Mouse (Mus musculus): Measurements from ENCODE around the gene Clcf1. TPM values are rescaled to one million over a fixed set of nuclear protein-coding genes. Genes with fewer than 3 reads are reported as not detected.
A peak's percentile ranks its signal among the peaks of the same experiment; 100 is the strongest.

Gene Clcf1
- polyA plus RNA-seq, 1 experiment from 2014 or later: 0.49 TPM

DNA sequence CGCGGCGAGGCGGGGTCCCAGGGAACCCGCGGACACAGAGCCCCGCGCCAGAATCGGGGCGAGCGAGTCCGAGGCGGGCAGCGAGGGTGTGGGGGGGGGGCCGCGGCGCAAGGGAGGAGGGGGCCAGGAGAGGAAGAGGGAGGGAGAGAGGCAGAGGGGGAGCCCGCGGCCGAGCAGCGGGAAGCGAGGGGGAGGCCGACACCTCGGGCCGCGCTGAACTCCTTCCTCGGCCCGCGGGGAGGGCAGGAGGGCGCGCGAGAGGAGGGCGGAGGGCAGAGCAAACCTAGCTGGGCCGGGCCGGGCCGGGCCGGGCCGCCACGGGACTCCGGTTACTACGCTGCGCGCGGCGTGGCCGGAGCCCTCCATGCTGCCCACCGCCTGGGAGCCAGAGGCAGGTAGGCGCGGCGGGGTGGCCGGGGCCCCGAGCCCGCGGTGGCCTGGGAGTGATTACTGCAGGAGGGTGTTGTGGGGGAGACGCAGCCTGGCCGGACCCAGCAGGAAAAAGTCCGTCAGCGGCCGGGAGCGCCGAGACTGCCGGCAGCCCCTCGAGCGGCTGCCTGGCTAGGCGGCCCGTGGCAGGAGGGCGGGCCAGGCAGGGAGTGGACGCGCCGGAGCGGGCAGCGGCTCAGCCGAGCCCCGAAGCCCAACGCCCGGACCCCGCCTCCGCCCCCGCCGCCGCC, 873 bp downstream of the Clcf1 start:
- H3K9ac ChIP-seq (replicated peaks; ENCODE audit: low read depth, low read length): peak overlapping the region; percentile 30
- under 1% methylated on average over 39 of the region's 81 CpGs for WGBS
- peak overlapping the region; percentile 54 for H3K4me3 ChIP-seq (replicated peaks; ENCODE audit: low read length)
- H3K4me2 ChIP-seq (ENCODE audit: low read length): peak overlapping the region; percentile 96
- no peak overlapping the region for H3K27ac ChIP-seq (ENCODE audit: low read length)
- no peaks in the 10 kb centered on the region for H3K9me3 ChIP-seq (ENCODE audit: control insufficient read depth, low read length)
- peak; percentile 34; the same call in 1 of the 2 replicates for ATAC-seq
- H3K4me1 ChIP-seq (replicated peaks; ENCODE audit: control insufficient read depth, insufficient read depth, low read length): peaks cover 20% of the 10 kb centered on the region
- no peaks in the 10 kb centered on the region for H3K36me3 ChIP-seq (ENCODE audit: control insufficient read depth, insufficient read depth)
- H3K27me3 ChIP-seq (replicated peaks; ENCODE audit: control insufficient read depth, insufficient read depth, low read length): peaks cover 20% of the 10 kb centered on the region

DNA sequence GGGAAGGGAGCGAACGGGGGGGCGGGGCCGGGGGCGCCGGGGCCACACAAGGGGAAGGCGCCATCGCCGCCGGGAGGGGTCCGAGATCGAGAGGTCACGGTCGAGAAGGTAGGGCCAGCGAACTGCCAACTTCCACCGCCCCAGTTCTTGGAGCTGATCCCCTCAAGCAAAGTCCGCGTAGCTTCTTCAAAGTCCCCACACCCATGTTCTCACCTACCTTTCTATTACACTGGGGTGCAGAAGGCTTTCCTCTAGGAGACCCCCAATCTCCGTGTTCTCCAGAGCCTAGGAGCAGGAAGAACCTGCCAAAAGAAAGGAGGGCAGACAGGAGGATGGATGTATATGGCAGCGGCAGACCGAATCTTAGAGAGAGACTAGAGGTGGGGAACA, 1.4 kb downstream of the Clcf1 start:
- Histone ChIP-seq H3K36me3 (ENCODE audit: control insufficient read depth, insufficient read depth) (no peaks in the 10 kb centered on the region), H3K4me1 (replicated peaks; ENCODE audit: control insufficient read depth, insufficient read depth, low read length) (peaks cover 25% of the 10 kb centered on the region), H3K27ac (ENCODE audit: low read length) (no peak overlapping the region), H3K4me3 (replicated peaks; ENCODE audit: low read length) (peak overlapping the region; percentile 54), H3K4me2 (ENCODE audit: low read length) (peak overlapping the region; percentile 96), H3K9me3 (ENCODE audit: control insufficient read depth, low read length) (no peaks in the 10 kb centered on the region), H3K27me3 (replicated peaks; ENCODE audit: control insufficient read depth, insufficient read depth, low read length) (peaks cover 20% of the 10 kb centered on the region), H3K9ac (replicated peaks; ENCODE audit: low read depth, low read length) (peak overlapping the region; percentile 30; the same call in 1 of the 2 replicates)
- 4% methylated on average over 17 of the region's 21 CpGs for WGBS
- ATAC-seq: no peak

DNA sequence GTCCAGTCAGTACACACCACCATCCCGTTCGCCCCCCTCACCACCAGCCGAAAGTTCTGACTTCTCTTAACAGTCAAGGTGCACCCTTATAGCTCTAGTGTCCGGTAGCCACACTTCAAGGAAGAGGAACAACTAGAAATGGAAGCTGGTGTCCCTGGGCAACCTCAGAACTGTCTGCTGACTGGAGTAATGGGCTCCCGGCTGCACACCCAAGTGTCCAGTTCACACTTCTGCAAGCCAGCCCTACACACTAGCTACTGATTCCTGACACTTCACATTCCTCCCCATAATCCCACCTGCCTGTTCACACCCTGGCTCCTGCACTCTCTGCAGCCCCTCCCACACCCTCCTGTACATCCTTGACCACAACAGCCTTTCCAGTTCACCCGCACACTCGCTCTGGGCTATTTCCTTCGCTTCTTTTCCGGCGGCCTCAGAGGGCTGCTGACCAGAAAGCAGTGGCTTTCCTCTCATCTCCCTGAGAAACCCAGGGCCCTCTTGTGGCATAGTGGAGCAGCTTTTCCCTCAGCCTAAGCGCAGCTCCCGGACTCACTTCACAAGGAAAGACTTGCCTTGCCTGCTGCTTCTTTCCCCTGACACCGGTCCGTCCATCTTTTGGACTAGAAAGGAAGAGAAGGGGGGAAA, 2.1 kb downstream of the Clcf1 start:
- no peak overlapping the region for H3K27ac ChIP-seq (ENCODE audit: low read length)
- ATAC-seq: no peak
- 24% methylated on average over 14 of the region's 14 CpGs for WGBS
- H3K4me3 ChIP-seq (replicated peaks; ENCODE audit: low read length): no peak overlapping the region
- H3K4me1 ChIP-seq (replicated peaks; ENCODE audit: control insufficient read depth, insufficient read depth, low read length): peaks cover 32% of the 10 kb centered on the region
- H3K9ac ChIP-seq (replicated peaks; ENCODE audit: low read depth, low read length): no peak overlapping the region
- H3K4me2 ChIP-seq (ENCODE audit: low read length): no peak overlapping the region; the same call in 1 of the 2 replicates
- H3K9me3 ChIP-seq (ENCODE audit: control insufficient read depth, low read length): no peaks in the 10 kb centered on the region
- no peaks in the 10 kb centered on the region for H3K36me3 ChIP-seq (ENCODE audit: control insufficient read depth, insufficient read depth)
- peaks cover 20% of the 10 kb centered on the region for H3K27me3 ChIP-seq (replicated peaks; ENCODE audit: control insufficient read depth, insufficient read depth, low read length)

DNA sequence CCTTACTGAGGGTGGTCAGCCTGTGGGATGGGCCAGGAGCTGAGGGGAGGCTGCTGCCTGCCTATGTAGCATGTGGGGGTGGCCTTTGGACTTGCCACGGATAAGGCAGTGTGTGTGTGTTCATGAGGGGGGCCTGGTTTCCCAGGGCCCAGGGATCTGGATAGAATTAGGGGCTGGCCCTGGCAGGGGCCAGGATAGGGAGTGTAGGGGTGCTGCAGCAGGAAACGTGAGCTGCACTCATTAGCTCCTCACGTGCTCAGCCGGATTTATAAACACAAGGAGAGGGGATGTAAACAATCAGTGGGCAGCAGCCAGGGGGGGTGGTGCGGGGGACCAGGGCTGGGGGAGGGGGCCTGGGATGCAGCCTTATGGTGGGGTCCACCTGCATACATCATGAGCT, 3.1 kb downstream of the Clcf1 start:
- Histone ChIP-seq H3K9me3 (ENCODE audit: control insufficient read depth, low read length) (no peaks in the 10 kb centered on the region), H3K9ac (replicated peaks; ENCODE audit: low read depth, low read length) (no peak overlapping the region), H3K27ac (ENCODE audit: low read length) (no peak overlapping the region), H3K4me1 (replicated peaks; ENCODE audit: control insufficient read depth, insufficient read depth, low read length) (peaks cover 32% of the 10 kb centered on the region), H3K4me3 (replicated peaks; ENCODE audit: low read length) (no peak overlapping the region), H3K4me2 (ENCODE audit: low read length) (no peak overlapping the region), H3K27me3 (replicated peaks; ENCODE audit: control insufficient read depth, insufficient read depth, low read length) (peaks cover 20% of the 10 kb centered on the region), H3K36me3 (ENCODE audit: control insufficient read depth, insufficient read depth) (no peaks in the 10 kb centered on the region)
- no peak for ATAC-seq
- WGBS: 6% methylated on average over 5 of the region's 5 CpGs

DNA sequence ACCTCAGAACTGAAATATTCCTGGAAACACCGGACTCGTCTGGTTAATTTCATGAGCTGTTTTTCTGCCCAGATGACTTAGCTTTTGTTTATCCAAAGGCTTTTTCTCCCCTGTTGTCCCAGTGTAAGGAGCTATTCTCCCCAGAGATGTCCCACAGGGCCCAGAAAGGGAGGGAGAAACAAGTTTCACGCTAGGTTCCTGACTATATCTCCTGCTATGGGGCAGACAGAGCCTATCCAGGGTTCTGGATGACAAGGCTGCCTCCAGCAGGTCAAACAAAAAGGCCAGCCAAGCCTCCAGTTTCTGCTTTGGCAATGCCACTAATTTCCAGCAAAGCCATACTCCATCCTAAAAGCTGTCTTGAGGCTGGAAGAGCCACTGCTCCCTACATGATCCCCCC, 3.8 kb downstream of the Clcf1 start:
- H3K9me3 ChIP-seq (ENCODE audit: control insufficient read depth, low read length): no peaks in the 10 kb centered on the region
- H3K4me2 ChIP-seq (ENCODE audit: low read length): no peak overlapping the region
- 44% methylated on average over 3 of the region's 3 CpGs for WGBS
- peaks cover 32% of the 10 kb centered on the region for H3K4me1 ChIP-seq (replicated peaks; ENCODE audit: control insufficient read depth, insufficient read depth, low read length)
- H3K9ac ChIP-seq (replicated peaks; ENCODE audit: low read depth, low read length): no peak overlapping the region
- H3K4me3 ChIP-seq (replicated peaks; ENCODE audit: low read length): no peak overlapping the region
- H3K27ac ChIP-seq (ENCODE audit: low read length): no peak overlapping the region
- no peak for ATAC-seq
- no peaks in the 10 kb centered on the region for H3K36me3 ChIP-seq (ENCODE audit: control insufficient read depth, insufficient read depth)
- peaks cover 20% of the 10 kb centered on the region for H3K27me3 ChIP-seq (replicated peaks; ENCODE audit: control insufficient read depth, insufficient read depth, low read length)

DNA sequence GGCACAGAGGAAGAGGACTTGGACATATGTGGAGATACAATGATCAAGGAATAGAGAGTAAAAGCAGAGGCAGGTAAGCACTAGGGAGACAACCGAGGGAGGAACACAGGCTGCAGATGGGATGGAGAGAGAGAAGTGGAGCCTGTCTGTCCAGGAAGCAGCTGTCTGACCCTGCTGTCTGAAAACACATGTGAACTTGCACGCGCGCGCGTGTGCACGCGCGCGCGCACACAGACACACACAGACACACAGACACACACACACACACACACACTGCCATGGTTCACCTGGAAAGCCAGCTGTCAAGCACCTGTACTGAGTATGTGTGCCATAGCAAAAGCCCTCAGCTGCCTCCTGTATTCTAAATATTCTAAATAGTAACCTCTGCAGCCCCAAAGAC, 4.3 kb downstream of the Clcf1 start:
- peaks cover 15% of the 10 kb centered on the region for H3K27me3 ChIP-seq (replicated peaks; ENCODE audit: control insufficient read depth, insufficient read depth, low read length)
- ATAC-seq: no peak

DNA sequence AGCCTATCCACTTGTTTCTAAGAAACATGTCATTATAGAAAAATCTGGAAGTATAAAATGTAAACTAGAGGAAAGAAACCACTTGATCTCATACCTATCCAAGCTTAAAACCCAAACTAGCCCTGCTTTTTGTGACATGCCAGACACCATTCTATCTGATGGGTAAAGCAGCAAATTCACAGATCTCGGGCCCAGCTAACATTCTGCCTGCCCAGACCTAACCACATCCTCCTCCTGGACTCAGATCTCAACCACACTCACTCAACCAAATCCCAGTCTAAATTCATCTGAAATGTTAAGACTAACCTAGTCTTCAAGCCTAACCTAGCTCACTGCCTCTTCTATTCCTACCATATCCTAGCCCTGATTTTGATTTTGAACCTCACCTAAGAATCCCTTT, 4.7 kb downstream of the Clcf1 start:
- no peak overlapping the region for H3K4me3 ChIP-seq (replicated peaks; ENCODE audit: low read length)
- H3K4me1 ChIP-seq (replicated peaks; ENCODE audit: control insufficient read depth, insufficient read depth, low read length): peaks cover 32% of the 10 kb centered on the region
- peaks cover 10% of the 10 kb centered on the region for H3K27me3 ChIP-seq (replicated peaks; ENCODE audit: control insufficient read depth, insufficient read depth, low read length)
- H3K9ac ChIP-seq (replicated peaks; ENCODE audit: low read depth, low read length): no peak overlapping the region
- 67% methylated on average over 1 of the region's 1 CpGs for WGBS
- no peaks in the 10 kb centered on the region for H3K36me3 ChIP-seq (ENCODE audit: control insufficient read depth, insufficient read depth)
- no peak overlapping the region for H3K4me2 ChIP-seq (ENCODE audit: low read length)
- H3K9me3 ChIP-seq (ENCODE audit: control insufficient read depth, low read length): no peaks in the 10 kb centered on the region
- ATAC-seq: no peak
- no peak overlapping the region for H3K27ac ChIP-seq (ENCODE audit: low read length)

More for the DNA sequence above, 4.3 kb downstream of the Clcf1 start:
- Histone ChIP-seq H3K27ac (ENCODE audit: low read length) (no peak overlapping the region), H3K4me3 (replicated peaks; ENCODE audit: low read length) (no peak overlapping the region), H3K36me3 (ENCODE audit: control insufficient read depth, insufficient read depth) (no peaks in the 10 kb centered on the region), H3K9ac (replicated peaks; ENCODE audit: low read depth, low read length) (no peak overlapping the region), H3K9me3 (ENCODE audit: control insufficient read depth, low read length) (no peaks in the 10 kb centered on the region), H3K4me2 (ENCODE audit: low read length) (no peak overlapping the region), H3K4me1 (replicated peaks; ENCODE audit: control insufficient read depth, insufficient read depth, low read length) (peaks cover 32% of the 10 kb centered on the region)
- WGBS: 81% methylated on average over 11 of the region's 11 CpGs

DNA sequence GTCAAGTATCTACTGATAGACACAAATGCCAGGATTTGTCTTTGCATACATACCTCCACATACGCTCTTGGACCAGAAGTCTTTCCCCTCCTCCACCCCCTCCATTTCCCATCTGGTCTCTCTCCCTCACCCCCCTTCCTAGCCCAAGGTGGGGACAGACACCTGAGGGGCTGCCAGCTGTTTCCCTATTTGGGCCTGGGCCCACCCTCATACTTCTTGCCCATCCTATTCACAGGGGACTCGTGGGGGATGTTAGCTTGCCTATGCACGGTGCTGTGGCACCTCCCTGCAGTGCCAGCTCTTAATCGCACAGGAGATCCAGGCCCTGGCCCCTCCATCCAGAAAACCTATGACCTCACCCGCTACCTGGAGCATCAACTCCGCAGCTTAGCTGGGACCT, 5.9 kb downstream of the Clcf1 start:
- Histone ChIP-seq H3K27ac (ENCODE audit: low read length) (no peak overlapping the region), H3K9ac (replicated peaks; ENCODE audit: low read depth, low read length) (no peak overlapping the region), H3K4me3 (replicated peaks; ENCODE audit: low read length) (no peak overlapping the region), H3K4me1 (replicated peaks; ENCODE audit: control insufficient read depth, insufficient read depth, low read length) (peaks cover 21% of the 10 kb centered on the region), H3K36me3 (ENCODE audit: control insufficient read depth, insufficient read depth) (no peaks in the 10 kb centered on the region), H3K9me3 (ENCODE audit: control insufficient read depth, low read length) (no peaks in the 10 kb centered on the region), H3K27me3 (replicated peaks; ENCODE audit: control insufficient read depth, insufficient read depth, low read length) (peaks cover 10% of the 10 kb centered on the region), H3K4me2 (ENCODE audit: low read length) (no peak overlapping the region)
- ATAC-seq: no peak
- 79% methylated on average over 6 of the region's 6 CpGs for WGBS

DNA sequence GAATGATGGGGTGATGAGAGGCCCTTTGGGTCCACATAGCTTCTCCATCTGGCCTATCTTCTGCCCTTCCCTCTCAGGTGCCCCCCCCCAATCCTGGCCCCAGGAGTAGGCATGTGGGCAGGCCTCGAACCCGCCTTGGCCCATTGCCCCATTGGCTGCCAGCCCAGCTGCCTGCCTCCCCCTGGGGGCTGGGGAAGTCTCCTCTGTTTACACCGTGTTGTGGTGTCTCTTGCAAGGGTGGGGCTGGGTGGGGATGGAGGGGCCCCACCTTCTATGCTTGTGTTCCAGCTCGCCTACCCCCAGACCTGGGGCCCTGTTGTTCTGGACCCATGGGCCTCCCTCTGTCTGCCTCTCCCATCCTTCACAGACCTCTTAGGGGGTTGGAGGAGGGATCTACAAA, 6.4 kb downstream of the Clcf1 start:
- no peak overlapping the region for H3K4me3 ChIP-seq (replicated peaks; ENCODE audit: low read length)
- no peak overlapping the region for H3K9ac ChIP-seq (replicated peaks; ENCODE audit: low read depth, low read length)
- ATAC-seq: no peak
- H3K27me3 ChIP-seq (replicated peaks; ENCODE audit: control insufficient read depth, insufficient read depth, low read length): peaks cover 9% of the 10 kb centered on the region
- H3K9me3 ChIP-seq (ENCODE audit: control insufficient read depth, low read length): no peaks in the 10 kb centered on the region
- H3K4me2 ChIP-seq (ENCODE audit: low read length): no peak overlapping the region
- no peak overlapping the region for H3K27ac ChIP-seq (ENCODE audit: low read length)
- WGBS: 52% methylated on average over 4 of the region's 4 CpGs
- H3K36me3 ChIP-seq (ENCODE audit: control insufficient read depth, insufficient read depth): no peaks in the 10 kb centered on the region
- H3K4me1 ChIP-seq (replicated peaks; ENCODE audit: control insufficient read depth, insufficient read depth, low read length): peaks cover 17% of the 10 kb centered on the region
